Mouse (Mus musculus) stomach, postnatal 0 days (tissue): ENCODE measurements at regions not wholly inside any gene's neighbourhood (a gene's known extent, or its start where the extent isn't known, plus 50 kb on each side); places are given as distances from the start of the nearest gene placed in this dataset.

Source experiments
- ATAC-seq: fragments of 200-750 bp; cut with Nextera tagmentation; 2 replicates; pipeline ENCODE4 v1.8.0; 2017; ENCODE audit not compliant: low FRiP score, low TSS enrichment
- DNase-seq: peaks from one replicate; pipeline ENCODE4 v3.0.0-alpha.2; 2016; ENCODE audit warnings: low spot score
- H3K27ac ChIP-seq: fragments of 300-500 bp; sonication (generic); replicated peaks from 2 replicates; pipeline ENCODE4 v1.5.1; 2014; ENCODE audit warnings: mild to moderate bottlenecking, control low read depth
- H3K27me3 ChIP-seq: fragments of 300-500 bp; sonication (generic); 2 replicates; pipeline ENCODE4 v1.6.1; 2014; ENCODE audit warnings: low read length; ENCODE audit not compliant: control insufficient read depth, insufficient read depth
- H3K36me3 ChIP-seq: fragments of 300-500 bp; sonication (generic); 2 replicates; pipeline ENCODE4 v1.6.1; 2014; ENCODE audit warnings: low read length, mixed read lengths; ENCODE audit not compliant: control insufficient read depth, insufficient read depth
- H3K4me1 ChIP-seq: fragments of 300-500 bp; sonication (generic); replicated peaks from 2 replicates; pipeline ENCODE4 v1.6.1; 2014; ENCODE audit warnings: antibody characterized with exemption; ENCODE audit not compliant: control insufficient read depth, insufficient read depth
- H3K4me2 ChIP-seq: fragments of 300-500 bp; sonication (generic); replicated peaks from 2 replicates; pipeline ENCODE4 v1.6.1; 2014; ENCODE audit warnings: low read depth, mild to moderate bottlenecking, control low read depth, moderate library complexity
- H3K4me3 ChIP-seq: fragments of 300-500 bp; sonication (generic); 2 replicates; pipeline ENCODE4 v1.5.1; 2014; ENCODE audit warnings: low read depth, low read length, control low read depth
- H3K9ac ChIP-seq: fragments of 300-500 bp; sonication (generic); 2 replicates; pipeline ENCODE4 v1.6.1; 2014; ENCODE audit warnings: mild to moderate bottlenecking, low read length, control low read depth, mixed read lengths
- H3K9me3 ChIP-seq: fragments of 300-500 bp; sonication (generic); 2 replicates; pipeline ENCODE4 v1.6.1; 2016; ENCODE audit warnings: low read length; ENCODE audit not compliant: control insufficient read depth
- CTCF ChIP-seq: IDR thresholded peaks from 2 replicates; pipeline ENCODE4 v1.5.1; 2016; ENCODE audit warnings: antibody characterized with exemption, low read depth, mild to moderate bottlenecking, moderate library complexity
- EP300 ChIP-seq: optimal IDR thresholded peaks from 2 replicates; pipeline ENCODE3; 2016; ENCODE audit warnings: antibody characterized with exemption
- WGBS: fragments of 180-500 bp; shearing (Covaris S2); extraction: QIAGEN DNeasy Blood & Tissue Kit; methylation state at CpG from one replicate; pipeline ENCODE4 v1.1.7; 2014; 5-methylcytosine and 5-hydroxymethylcytosine counted together

- 50% methylated on average over 7 of the region's 7 CpGs for WGBS
- TF ChIP-seq EP300 (no peak), CTCF (no peak)
Measured at GRCm38 (mm10) chr3:103449851-103450250, 125.2 kb upstream of the Syt6 start.

DNA sequence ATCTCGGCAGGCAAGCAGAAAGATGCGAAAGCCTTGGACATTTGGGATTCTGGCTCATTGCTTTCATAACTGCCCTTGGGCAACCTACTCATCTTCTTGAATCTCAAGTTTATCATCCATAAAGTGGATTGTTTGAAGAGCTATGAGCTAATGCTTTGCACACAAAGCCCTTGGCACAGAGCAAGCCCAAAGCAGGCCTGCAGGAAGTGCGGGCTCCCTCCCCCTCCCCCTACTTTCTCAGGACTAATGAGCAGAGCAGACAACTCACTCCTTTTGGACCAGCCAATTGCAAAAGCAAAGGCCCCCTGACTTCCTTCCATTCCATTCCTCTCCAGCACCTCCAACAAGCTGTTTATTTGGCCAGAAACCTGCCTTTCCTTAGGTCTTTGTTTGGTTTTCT is 123.1 kb upstream of the Syt6 start:
- no peaks in the 10 kb centered on the region for H3K9me3 ChIP-seq
- no peaks in the 10 kb centered on the region for H3K4me1 ChIP-seq
- H3K27ac ChIP-seq, result no peak overlapping the region
- WGBS, result 57% methylated on average over 3 of the region's 3 CpGs
- no peak overlapping the region for H3K4me3 ChIP-seq
- no peak for ATAC-seq
- TF ChIP-seq EP300, result no peak
- TF ChIP-seq CTCF, result no peak
- H3K27me3 ChIP-seq, result no peaks in the 10 kb centered on the region
- no peak for DNase-seq
- H3K4me2 ChIP-seq, result no peak overlapping the region
- H3K9ac ChIP-seq, result no peak overlapping the region
- H3K36me3 ChIP-seq, result no peaks in the 10 kb centered on the region

More at GRCm38 (mm10) chr3:103449851-103450250, 125.2 kb upstream of the Syt6 start:
- no peaks in the 10 kb centered on the region for H3K9me3 ChIP-seq
- no peak overlapping the region for H3K27ac ChIP-seq
- no peak for DNase-seq
- ATAC-seq, result no peak
- no peak overlapping the region for H3K4me2 ChIP-seq
- H3K4me3 ChIP-seq, result no peak overlapping the region
- H3K27me3 ChIP-seq, result no peaks in the 10 kb centered on the region
- H3K9ac ChIP-seq, result no peak overlapping the region
- H3K36me3 ChIP-seq, result no peaks in the 10 kb centered on the region
- H3K4me1 ChIP-seq, result no peaks in the 10 kb centered on the region

DNA sequence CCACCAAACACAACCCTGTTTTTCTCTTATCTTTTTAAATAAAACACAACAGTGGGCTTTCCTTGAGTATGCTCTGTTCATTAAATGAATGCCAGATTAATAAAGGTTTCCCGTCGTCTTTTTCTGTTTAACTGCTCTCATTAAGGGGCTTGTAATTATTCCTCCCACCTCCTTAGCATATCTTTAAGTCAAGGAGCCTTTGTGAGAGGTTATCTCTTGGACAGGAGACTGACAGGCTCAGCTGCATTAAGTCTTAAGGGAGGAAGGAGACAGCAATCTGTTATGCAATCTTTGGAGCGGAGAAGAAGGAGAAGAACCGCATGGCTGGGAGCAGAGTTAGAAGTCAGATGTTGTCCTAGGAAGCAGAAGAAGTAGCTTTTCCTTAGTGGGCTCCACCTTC is 111.3 kb upstream of the Syt6 start:
- Histone ChIP-seq H3K4me3 (no peak overlapping the region), H3K27ac (no peak overlapping the region), H3K27me3 (no peaks in the 10 kb centered on the region), H3K9me3 (no peaks in the 10 kb centered on the region), H3K36me3 (no peaks in the 10 kb centered on the region), H3K4me1 (no peaks in the 10 kb centered on the region), H3K4me2 (no peak overlapping the region), H3K9ac (no peak overlapping the region)
- DNase-seq, result no peak
- 71% methylated on average over 4 of the region's 4 CpGs for WGBS
- ATAC-seq, result no peak
- no peak for TF ChIP-seq CTCF
- TF ChIP-seq EP300, result no peak

GRCm38 (mm10) chr3:103464181-103464580 is 110.8 kb upstream of the Syt6 start:
- H3K9me3 ChIP-seq, result no peaks in the 10 kb centered on the region
- H3K9ac ChIP-seq, result no peak overlapping the region
- no peaks in the 10 kb centered on the region for H3K27me3 ChIP-seq
- H3K36me3 ChIP-seq, result no peaks in the 10 kb centered on the region
- TF ChIP-seq EP300 (no peak), CTCF (no peak)
- no peak overlapping the region for H3K4me3 ChIP-seq
- no peak for DNase-seq
- no peak overlapping the region for H3K27ac ChIP-seq
- 54% methylated on average over 5 of the region's 5 CpGs for WGBS
- no peak overlapping the region for H3K4me2 ChIP-seq
- ATAC-seq, result no peak
- no peaks in the 10 kb centered on the region for H3K4me1 ChIP-seq

GRCm38 (mm10) chr3:103464729-103465128 is 110.3 kb upstream of the Syt6 start:
- Histone ChIP-seq H3K36me3 (no peaks in the 10 kb centered on the region), H3K27me3 (no peaks in the 10 kb centered on the region), H3K27ac (no peak overlapping the region), H3K4me3 (no peak overlapping the region), H3K9me3 (no peaks in the 10 kb centered on the region), H3K4me2 (no peak overlapping the region), H3K9ac (no peak overlapping the region), H3K4me1 (no peaks in the 10 kb centered on the region)
- WGBS, result 13% methylated on average over 4 of the region's 4 CpGs
- no peak for DNase-seq
- no peak for ATAC-seq
- TF ChIP-seq CTCF, result no peak
- TF ChIP-seq EP300, result no peak

DNA sequence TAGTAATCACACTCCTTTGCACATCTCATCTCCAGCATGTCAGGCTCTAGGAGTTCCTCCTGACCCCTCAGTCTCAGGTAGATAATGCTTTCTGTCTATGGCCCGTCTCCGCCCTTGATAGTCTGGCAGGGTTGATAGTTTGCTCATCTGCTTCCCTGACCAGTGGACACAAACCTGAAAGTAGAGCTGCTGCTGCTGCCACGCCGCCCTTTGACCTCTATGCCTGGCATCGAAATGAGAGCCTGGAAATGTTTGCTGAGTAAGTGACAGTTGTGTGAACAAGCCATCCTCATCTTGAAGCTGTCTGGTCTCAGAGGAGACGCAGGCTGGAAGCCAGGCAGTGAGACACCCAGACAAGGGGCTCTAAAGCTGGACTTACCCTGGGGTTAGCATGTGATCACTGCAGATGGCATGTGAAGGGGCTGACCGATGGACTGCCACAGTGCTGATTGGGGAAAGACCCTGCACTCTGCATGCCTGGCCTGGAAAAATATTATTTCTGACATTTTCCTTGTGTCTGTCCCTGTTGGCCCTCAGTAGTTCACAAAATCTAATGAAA is 109.8 kb upstream of the Syt6 start:
- DNase-seq, result no peak
- H3K27ac ChIP-seq, result no peak overlapping the region
- no peak overlapping the region for H3K4me3 ChIP-seq
- no peak overlapping the region for H3K4me2 ChIP-seq
- no peaks in the 10 kb centered on the region for H3K9me3 ChIP-seq
- H3K9ac ChIP-seq, result no peak overlapping the region
- no peak for TF ChIP-seq CTCF
- no peak for TF ChIP-seq EP300
- ATAC-seq, result no peak
- 49% methylated on average over 7 of the region's 7 CpGs for WGBS
- H3K27me3 ChIP-seq, result no peaks in the 10 kb centered on the region
- no peaks in the 10 kb centered on the region for H3K36me3 ChIP-seq
- H3K4me1 ChIP-seq, result no peaks in the 10 kb centered on the region
